Mouse (Mus musculus): ENCODE data around the gene C1qtnf1. TPM values are rescaled to one million over a fixed set of nuclear protein-coding genes. Genes with fewer than 3 reads are reported as not detected.

The C1qtnf1 gene
- polyA plus RNA-seq, 2 experiments, result 12.4 to 12.5 TPM

DNA sequence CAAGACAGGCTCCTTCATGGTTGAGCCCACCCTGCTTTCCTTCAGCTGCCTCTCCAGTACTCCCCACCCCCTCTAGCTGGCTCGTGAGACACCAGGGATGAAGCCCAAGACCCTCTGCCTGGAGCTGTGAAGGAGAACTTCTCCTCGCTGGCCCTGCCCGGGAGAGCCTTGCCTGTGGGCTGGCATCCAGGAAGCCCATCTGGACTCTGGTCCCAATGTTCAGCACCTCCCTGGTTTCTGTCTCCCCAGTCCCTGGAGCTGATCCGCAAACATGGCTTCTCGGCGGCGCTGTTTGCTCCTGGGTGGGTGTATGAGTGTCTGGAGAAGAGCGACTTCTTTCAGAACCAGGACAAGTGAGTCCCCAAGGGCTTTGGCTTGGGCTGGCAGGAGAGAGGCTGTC is 56.2 kb downstream of the C1qtnf1 start:
- no peak for TF ChIP-seq POLR2A (IDR thresholded peaks at IDR 0.05; ENCODE audit: borderline replicate concordance, extremely low read depth, insufficient read depth, insufficient read length)
- Histone ChIP-seq H3K4me3 (replicated peaks; ENCODE audit: low read length) (no peak overlapping the region), H3K27ac (replicated peaks; ENCODE audit: low read depth, low read length) (no peak overlapping the region), H3K9me3 (ENCODE audit: control insufficient read depth, low read length) (no peaks in the 10 kb centered on the region), H3K4me1 (ENCODE audit: control insufficient read depth, insufficient read depth, low read length) (peaks cover 10% of the 10 kb centered on the region), H3K27me3 (ENCODE audit: control insufficient read depth, insufficient read depth, low read length) (no peaks in the 10 kb centered on the region), H3K36me3 (ENCODE audit: control insufficient read depth, insufficient read depth, low read length) (peaks cover 33% of the 10 kb centered on the region), H3K9ac (ENCODE audit: low read depth, low read length, severe bottlenecking) (no peak overlapping the region), H3K4me2 (replicated peaks; ENCODE audit: low read depth, low read length, severe bottlenecking) (no peak overlapping the region)
- no peak for DNase-seq (ENCODE audit: low spot score)
- no peak for ATAC-seq (ENCODE audit: low FRiP score, low read depth)
- WGBS, result 76% methylated on average over 8 of the region's 8 CpGs

DNA sequence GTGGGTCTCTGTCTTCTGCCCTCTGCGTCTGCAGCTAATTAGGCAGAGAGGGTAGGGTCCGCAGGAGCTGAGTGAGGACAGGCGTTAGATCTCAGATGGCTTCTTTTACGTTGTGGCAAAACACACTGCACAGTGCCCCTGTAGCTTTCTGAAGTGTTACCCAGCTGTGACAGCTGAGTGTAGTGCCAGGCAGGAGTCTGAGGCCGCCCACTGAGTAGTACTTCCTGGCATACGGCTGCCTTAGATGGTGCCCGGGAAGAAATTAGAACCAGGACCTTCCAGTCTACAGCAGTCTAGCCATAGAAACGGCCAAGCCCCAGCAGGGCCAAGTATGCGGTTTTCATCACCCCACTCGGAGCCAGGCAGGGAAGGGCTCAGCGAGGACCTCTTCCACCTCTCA is 57.3 kb downstream of the C1qtnf1 start:
- H3K27me3 ChIP-seq (ENCODE audit: control insufficient read depth, insufficient read depth, low read length), result no peaks in the 10 kb centered on the region
- ATAC-seq (ENCODE audit: low FRiP score, low read depth), result no peak
- H3K9ac ChIP-seq (ENCODE audit: low read depth, low read length, severe bottlenecking), result no peak overlapping the region
- H3K4me2 ChIP-seq (replicated peaks; ENCODE audit: low read depth, low read length, severe bottlenecking), result no peak overlapping the region
- DNase-seq (ENCODE audit: low spot score), result no peak
- TF ChIP-seq POLR2A (IDR thresholded peaks at IDR 0.05; ENCODE audit: borderline replicate concordance, extremely low read depth, insufficient read depth, insufficient read length), result no peak
- H3K4me1 ChIP-seq (ENCODE audit: control insufficient read depth, insufficient read depth, low read length), result peaks cover 11% of the 10 kb centered on the region
- no peaks in the 10 kb centered on the region for H3K9me3 ChIP-seq (ENCODE audit: control insufficient read depth, low read length)
- no peak overlapping the region for H3K27ac ChIP-seq (replicated peaks; ENCODE audit: low read depth, low read length)
- H3K4me3 ChIP-seq (replicated peaks; ENCODE audit: low read length), result no peak overlapping the region
- WGBS, result 42% methylated on average over 11 of the region's 11 CpGs
- H3K36me3 ChIP-seq (ENCODE audit: control insufficient read depth, insufficient read depth, low read length), result peaks cover 31% of the 10 kb centered on the region

DNA sequence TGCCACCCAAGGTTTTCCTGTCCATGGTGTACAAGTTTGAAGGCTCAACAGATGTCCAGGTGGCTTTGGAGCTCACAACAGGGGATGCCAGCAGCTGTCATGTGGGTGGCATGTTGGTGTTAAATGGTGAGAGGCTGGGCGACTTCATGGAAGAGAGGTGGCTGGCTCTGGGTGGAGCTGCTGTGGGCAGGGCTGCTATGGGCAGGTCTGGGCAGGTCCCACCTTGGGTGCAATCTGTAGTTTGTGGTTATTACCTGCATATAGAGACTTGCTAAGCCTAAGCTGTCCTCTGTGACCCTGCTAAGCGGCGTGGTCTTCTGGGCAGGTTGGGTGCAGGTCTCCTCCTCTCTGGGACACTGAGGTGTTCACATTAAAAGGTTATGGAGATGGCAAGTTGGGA is 57.8 kb downstream of the C1qtnf1 start:
- 76% methylated on average over 3 of the region's 3 CpGs for WGBS
- Histone ChIP-seq H3K9ac (ENCODE audit: low read depth, low read length, severe bottlenecking) (no peak overlapping the region), H3K36me3 (ENCODE audit: control insufficient read depth, insufficient read depth, low read length) (peaks cover 31% of the 10 kb centered on the region), H3K27ac (replicated peaks; ENCODE audit: low read depth, low read length) (no peak overlapping the region), H3K4me3 (replicated peaks; ENCODE audit: low read length) (no peak overlapping the region), H3K27me3 (ENCODE audit: control insufficient read depth, insufficient read depth, low read length) (no peaks in the 10 kb centered on the region), H3K9me3 (ENCODE audit: control insufficient read depth, low read length) (no peaks in the 10 kb centered on the region), H3K4me1 (ENCODE audit: control insufficient read depth, insufficient read depth, low read length) (peaks cover 14% of the 10 kb centered on the region), H3K4me2 (replicated peaks; ENCODE audit: low read depth, low read length, severe bottlenecking) (no peak overlapping the region)
- ATAC-seq (ENCODE audit: low FRiP score, low read depth) (no peak), DNase-seq (ENCODE audit: low spot score) (no peak)
- no peak for TF ChIP-seq POLR2A (IDR thresholded peaks at IDR 0.05; ENCODE audit: borderline replicate concordance, extremely low read depth, insufficient read depth, insufficient read length)

DNA sequence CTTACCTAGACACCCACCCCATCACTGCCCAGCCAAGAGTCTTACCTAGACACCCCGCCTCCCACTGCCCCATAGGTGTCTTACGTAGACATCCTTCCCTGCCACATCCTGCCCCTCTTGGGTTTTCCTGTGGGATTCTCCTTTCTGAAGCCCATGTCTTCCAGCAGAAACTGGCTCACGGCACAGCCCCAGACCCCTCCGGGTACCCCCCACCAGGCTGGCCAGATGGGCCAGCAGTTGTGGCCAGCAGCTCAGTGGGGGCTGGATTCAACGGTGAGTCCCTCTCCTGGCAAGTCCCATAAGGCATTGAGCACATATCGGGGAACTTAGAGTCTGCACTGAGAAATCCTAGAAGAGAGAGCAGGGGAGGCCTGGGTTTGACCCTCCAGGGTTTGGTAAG is 58.3 kb downstream of the C1qtnf1 start:
- no peaks in the 10 kb centered on the region for H3K9me3 ChIP-seq (ENCODE audit: control insufficient read depth, low read length)
- H3K4me1 ChIP-seq (ENCODE audit: control insufficient read depth, insufficient read depth, low read length), result peaks cover 15% of the 10 kb centered on the region
- DNase-seq (ENCODE audit: low spot score), result no peak
- H3K36me3 ChIP-seq (ENCODE audit: control insufficient read depth, insufficient read depth, low read length), result peaks cover 28% of the 10 kb centered on the region
- H3K4me2 ChIP-seq (replicated peaks; ENCODE audit: low read depth, low read length, severe bottlenecking), result no peak overlapping the region
- WGBS, result 79% methylated on average over 6 of the region's 6 CpGs
- no peak overlapping the region for H3K27ac ChIP-seq (replicated peaks; ENCODE audit: low read depth, low read length)
- no peak overlapping the region for H3K9ac ChIP-seq (ENCODE audit: low read depth, low read length, severe bottlenecking)
- H3K27me3 ChIP-seq (ENCODE audit: control insufficient read depth, insufficient read depth, low read length), result no peaks in the 10 kb centered on the region
- no peak for ATAC-seq (ENCODE audit: low FRiP score, low read depth)
- TF ChIP-seq POLR2A (IDR thresholded peaks at IDR 0.05; ENCODE audit: borderline replicate concordance, extremely low read depth, insufficient read depth, insufficient read length), result no peak
- H3K4me3 ChIP-seq (replicated peaks; ENCODE audit: low read length), result no peak overlapping the region

- WGBS, result 83% methylated on average over 29 of the region's 29 CpGs
- Histone ChIP-seq H3K4me2 (replicated peaks; ENCODE audit: low read depth, low read length, severe bottlenecking) (no peak overlapping the region), H3K4me1 (ENCODE audit: control insufficient read depth, insufficient read depth, low read length) (peaks cover 15% of the 10 kb centered on the region), H3K9me3 (ENCODE audit: control insufficient read depth, low read length) (no peaks in the 10 kb centered on the region), H3K36me3 (ENCODE audit: control insufficient read depth, insufficient read depth, low read length) (peaks cover 24% of the 10 kb centered on the region), H3K9ac (ENCODE audit: low read depth, low read length, severe bottlenecking) (no peak overlapping the region), H3K27me3 (ENCODE audit: control insufficient read depth, insufficient read depth, low read length) (no peaks in the 10 kb centered on the region), H3K4me3 (replicated peaks; ENCODE audit: low read length) (no peak overlapping the region), H3K27ac (replicated peaks; ENCODE audit: low read depth, low read length) (no peak overlapping the region)
- ATAC-seq (ENCODE audit: low FRiP score, low read depth) (no peak), DNase-seq (ENCODE audit: low spot score) (no peak)
- no peak for TF ChIP-seq POLR2A (IDR thresholded peaks at IDR 0.05; ENCODE audit: borderline replicate concordance, extremely low read depth, insufficient read depth, insufficient read length)
Measured at GRCm38 (mm10) chr11:118486881-118487772, 59.1 kb downstream of the C1qtnf1 start.

Measured in limb, embryonic 14.5 days (tissue).